Mouse (Mus musculus): ENCODE measurements at regions not wholly inside any gene's neighbourhood (a gene's known extent, or its start where the extent isn't known, plus 50 kb on each side); places are given as distances from the start of the nearest gene placed in this dataset.

DNA sequence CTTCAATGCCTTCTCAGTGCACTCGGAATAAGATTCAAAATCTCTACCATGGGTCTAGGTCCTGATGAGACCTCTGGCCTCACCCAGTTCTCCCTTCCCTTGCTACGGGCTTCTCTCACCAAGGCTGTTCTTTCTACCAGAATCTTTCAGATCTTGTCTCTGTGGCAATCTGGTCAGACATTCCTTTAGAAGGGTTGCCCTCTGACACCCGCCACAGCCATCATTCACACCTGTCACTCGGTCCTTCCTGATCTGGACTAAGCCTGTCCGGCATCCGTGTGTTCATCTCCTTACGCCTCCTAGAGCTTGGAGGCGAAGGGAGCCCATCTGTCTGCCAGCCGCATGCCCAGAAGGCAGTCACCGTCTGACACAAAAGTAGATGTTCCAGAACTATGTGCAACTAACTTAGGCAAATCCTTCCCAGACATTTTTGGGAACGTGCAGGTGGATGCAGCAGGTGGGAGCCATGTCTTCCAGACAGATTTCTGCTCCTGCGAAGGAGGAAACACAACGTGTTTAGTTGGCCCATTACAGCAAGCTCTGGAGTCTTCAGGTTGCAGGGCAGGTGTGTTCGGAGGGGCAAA is 77.7 kb downstream of the Fam76b start:
- WGBS, result 69% methylated on average over 14 of the region's 14 CpGs
- Histone ChIP-seq H3K4me3 (no peak overlapping the region), H3K27ac (no peak overlapping the region), H3K4me1 (no peaks in the 10 kb centered on the region), H3K27me3 (ENCODE audit: low read depth, poor library complexity, severe bottlenecking) (no peaks in the 10 kb centered on the region), H3K9me3 (replicated peaks) (no peaks in the 10 kb centered on the region), H3K36me3 (no peaks in the 10 kb centered on the region)
- DNase-seq (ENCODE audit: low spot score), result no peak

DNA sequence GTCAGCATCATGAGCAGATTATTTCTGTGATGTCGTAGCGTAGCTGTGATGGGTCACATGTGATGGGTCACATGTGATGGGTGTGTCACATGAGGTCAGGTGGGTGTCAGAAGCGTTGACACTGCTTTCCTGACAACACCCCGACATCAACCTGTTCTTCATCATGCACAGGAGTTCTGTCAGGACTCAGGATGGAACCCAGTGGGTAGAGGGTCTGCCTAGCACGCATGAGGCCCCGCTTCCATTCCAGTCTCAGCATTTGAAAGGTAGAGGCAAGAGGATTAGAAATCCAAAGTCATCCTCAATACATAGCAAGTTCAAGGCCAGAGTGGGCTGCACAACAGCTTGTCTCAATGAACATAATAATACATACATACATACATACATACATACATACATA is 79.2 kb downstream of the Fam76b start:
- Histone ChIP-seq H3K9me3 (replicated peaks) (no peaks in the 10 kb centered on the region), H3K27me3 (ENCODE audit: low read depth, poor library complexity, severe bottlenecking) (no peaks in the 10 kb centered on the region), H3K4me1 (no peaks in the 10 kb centered on the region), H3K4me3 (no peak overlapping the region), H3K36me3 (no peaks in the 10 kb centered on the region), H3K27ac (no peak overlapping the region)
- 93% methylated on average over 6 of the region's 6 CpGs for WGBS
- no peak for DNase-seq (ENCODE audit: low spot score)

DNA sequence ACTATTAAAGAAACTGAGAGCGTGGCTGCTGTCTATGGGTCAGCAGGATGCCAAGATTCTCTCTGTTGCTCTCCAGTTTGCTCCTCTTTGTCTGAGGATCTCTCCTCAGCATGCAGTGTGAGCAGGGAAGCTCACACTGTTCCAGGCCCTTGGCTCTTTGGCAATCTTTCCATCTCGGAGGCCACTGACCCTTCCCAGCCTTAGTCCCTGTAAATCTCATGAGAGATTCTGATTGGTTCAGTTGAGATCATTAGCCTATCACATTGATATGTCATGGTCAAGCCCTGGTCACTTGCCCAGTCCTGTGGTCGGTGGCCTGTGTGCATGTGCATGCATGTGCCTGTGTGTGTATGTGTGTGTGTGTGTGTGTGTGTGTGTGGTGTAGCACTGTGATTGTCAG is 82.1 kb downstream of the Fam76b start:
- WGBS, result 74% methylated on average over 3 of the region's 3 CpGs
- no peak for DNase-seq (ENCODE audit: low spot score)

DNA sequence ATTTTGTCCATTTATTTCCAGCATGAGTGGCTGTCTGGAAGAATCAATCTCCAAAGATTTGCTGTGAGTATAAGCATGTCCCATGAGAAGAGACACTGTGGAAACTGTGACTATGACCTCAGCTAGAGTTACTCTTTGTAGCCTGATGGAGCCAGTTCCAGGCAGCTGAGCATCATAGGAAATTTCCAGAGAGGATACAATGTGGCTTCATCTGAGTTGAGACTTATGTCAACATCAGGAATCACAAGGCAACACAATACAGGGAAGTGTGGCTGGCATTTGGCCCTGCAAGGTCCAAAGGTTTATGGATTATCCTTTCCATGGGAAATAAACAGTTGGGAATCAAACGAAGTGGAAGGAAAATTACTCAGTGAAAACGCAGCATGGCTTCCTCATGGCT is 82.6 kb downstream of the Fam76b start:
- 95% methylated on average over 2 of the region's 2 CpGs for WGBS

More for the DNA sequence above, 82.1 kb downstream of the Fam76b start:
- Histone ChIP-seq H3K36me3 (no peaks in the 10 kb centered on the region), H3K27ac (no peak overlapping the region), H3K9me3 (replicated peaks) (no peaks in the 10 kb centered on the region), H3K4me1 (peaks cover 2% of the 10 kb centered on the region; the same call in 1 of the 2 replicates), H3K4me3 (no peak overlapping the region), H3K27me3 (ENCODE audit: low read depth, poor library complexity, severe bottlenecking) (no peaks in the 10 kb centered on the region)

DNA sequence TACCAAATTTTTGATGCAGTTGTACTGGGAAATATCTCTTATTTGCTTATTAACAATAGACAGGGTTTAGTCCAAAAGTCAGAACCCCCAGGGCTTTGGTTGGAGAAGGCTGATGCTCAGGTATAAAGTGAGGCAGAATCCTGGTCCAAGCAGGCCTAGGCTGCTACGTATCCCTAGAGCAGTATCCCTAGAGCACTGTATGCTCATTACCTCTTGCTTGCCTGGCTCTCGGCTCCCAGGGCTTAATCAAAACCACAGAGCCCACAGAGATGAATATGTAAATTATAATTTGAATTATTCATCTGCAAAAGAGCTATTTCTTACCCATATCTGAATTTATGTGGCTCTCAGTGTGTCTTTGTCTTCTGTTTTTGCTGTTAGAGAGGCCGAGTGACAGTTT is 85.9 kb downstream of the Fam76b start:
- Histone ChIP-seq H3K27me3 (ENCODE audit: low read depth, poor library complexity, severe bottlenecking) (no peaks in the 10 kb centered on the region), H3K36me3 (no peaks in the 10 kb centered on the region), H3K9me3 (replicated peaks) (no peaks in the 10 kb centered on the region), H3K4me3 (no peak overlapping the region), H3K27ac (no peak overlapping the region), H3K4me1 (peaks cover 2% of the 10 kb centered on the region; the same call in 1 of the 2 replicates)
- 57% methylated on average over 3 of the region's 3 CpGs for WGBS
- no peak for DNase-seq (ENCODE audit: low spot score)

More for the DNA sequence above, 82.6 kb downstream of the Fam76b start:
- H3K4me1 ChIP-seq, result peaks cover 2% of the 10 kb centered on the region; the same call in 1 of the 2 replicates
- H3K27ac ChIP-seq, result no peak overlapping the region
- no peaks in the 10 kb centered on the region for H3K27me3 ChIP-seq (ENCODE audit: low read depth, poor library complexity, severe bottlenecking)
- DNase-seq (ENCODE audit: low spot score), result no peak
- no peaks in the 10 kb centered on the region for H3K9me3 ChIP-seq (replicated peaks)
- H3K36me3 ChIP-seq, result no peaks in the 10 kb centered on the region
- no peak overlapping the region for H3K4me3 ChIP-seq

DNA sequence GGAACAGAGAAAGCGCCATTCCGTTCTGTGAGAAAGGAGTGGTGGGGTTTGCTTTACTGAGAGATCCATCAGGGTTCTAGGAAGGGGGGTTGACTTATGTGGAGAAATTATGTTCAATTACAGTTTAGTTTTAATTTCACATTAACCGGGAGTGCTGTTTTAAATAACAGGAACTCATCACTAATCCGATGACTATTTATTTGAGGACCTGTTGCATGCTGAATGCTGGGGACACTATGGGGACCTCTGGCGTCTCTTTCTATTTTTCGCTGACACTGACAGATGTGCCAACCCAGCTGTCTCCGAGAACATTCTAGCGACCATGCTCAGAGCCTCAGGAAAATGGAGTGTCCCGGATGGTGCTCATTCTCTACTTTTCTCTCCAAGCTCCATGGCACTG is 86.6 kb downstream of the Fam76b start:
- WGBS, result 89% methylated on average over 9 of the region's 9 CpGs
- no peak for DNase-seq (ENCODE audit: low spot score)
- Histone ChIP-seq H3K27me3 (ENCODE audit: low read depth, poor library complexity, severe bottlenecking) (no peaks in the 10 kb centered on the region), H3K4me3 (no peak overlapping the region), H3K9me3 (replicated peaks) (no peaks in the 10 kb centered on the region), H3K36me3 (no peaks in the 10 kb centered on the region), H3K27ac (no peak overlapping the region), H3K4me1 (peaks cover 2% of the 10 kb centered on the region; the same call in 1 of the 2 replicates)

DNA sequence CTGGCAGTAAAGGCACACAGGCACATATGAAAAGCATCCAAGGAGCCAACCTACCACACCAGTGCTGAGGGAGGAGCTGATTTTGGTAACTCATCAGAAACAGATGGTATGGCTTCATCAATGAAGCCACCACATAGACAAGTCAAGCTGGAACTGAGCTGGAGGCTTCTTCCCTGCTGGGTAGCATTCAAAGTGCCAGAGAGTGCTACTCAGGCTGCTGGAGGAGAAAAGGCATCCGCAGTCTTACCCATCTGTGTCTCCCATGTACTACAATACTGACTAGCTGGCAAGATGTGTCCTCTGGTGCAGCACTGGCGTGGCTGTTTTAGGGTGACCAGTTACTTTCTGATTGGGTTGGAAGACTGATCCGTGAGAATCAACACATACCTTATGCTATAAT is 87.3 kb downstream of the Fam76b start:
- WGBS, result 87% methylated on average over 3 of the region's 3 CpGs
- H3K36me3 ChIP-seq, result no peaks in the 10 kb centered on the region

DNA sequence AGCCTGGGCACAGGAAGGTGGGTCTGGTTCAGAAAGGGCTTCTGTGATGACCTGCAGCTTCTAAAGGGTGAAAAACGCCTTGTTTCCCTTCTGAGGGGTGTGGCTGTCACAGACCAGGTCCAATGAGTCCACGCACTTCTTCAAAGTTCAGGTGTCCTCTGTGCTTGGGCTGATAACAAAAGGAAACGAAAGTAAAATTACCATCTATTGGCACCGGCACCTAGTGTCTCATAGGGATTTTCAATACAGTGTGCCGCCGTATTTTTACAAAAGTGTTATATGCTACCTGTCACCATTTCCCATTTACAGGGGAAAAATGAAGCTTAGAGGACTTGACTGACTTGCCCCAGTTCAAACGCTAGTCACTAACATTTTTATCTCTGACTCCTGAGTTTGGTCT is 89.3 kb downstream of the Fam76b start:
- Histone ChIP-seq H3K27ac (no peak overlapping the region), H3K4me1 (peaks cover 8% of the 10 kb centered on the region), H3K36me3 (no peaks in the 10 kb centered on the region), H3K27me3 (ENCODE audit: low read depth, poor library complexity, severe bottlenecking) (no peaks in the 10 kb centered on the region), H3K4me3 (no peak overlapping the region), H3K9me3 (replicated peaks) (no peaks in the 10 kb centered on the region)
- no peak for DNase-seq (ENCODE audit: low spot score)
- 88% methylated on average over 7 of the region's 7 CpGs for WGBS

More for the DNA sequence above, 87.3 kb downstream of the Fam76b start:
- peaks cover 7% of the 10 kb centered on the region for H3K4me1 ChIP-seq
- DNase-seq (ENCODE audit: low spot score), result no peak
- no peak overlapping the region for H3K27ac ChIP-seq
- no peaks in the 10 kb centered on the region for H3K9me3 ChIP-seq (replicated peaks)
- H3K4me3 ChIP-seq, result no peak overlapping the region
- no peaks in the 10 kb centered on the region for H3K27me3 ChIP-seq (ENCODE audit: low read depth, poor library complexity, severe bottlenecking)

DNA sequence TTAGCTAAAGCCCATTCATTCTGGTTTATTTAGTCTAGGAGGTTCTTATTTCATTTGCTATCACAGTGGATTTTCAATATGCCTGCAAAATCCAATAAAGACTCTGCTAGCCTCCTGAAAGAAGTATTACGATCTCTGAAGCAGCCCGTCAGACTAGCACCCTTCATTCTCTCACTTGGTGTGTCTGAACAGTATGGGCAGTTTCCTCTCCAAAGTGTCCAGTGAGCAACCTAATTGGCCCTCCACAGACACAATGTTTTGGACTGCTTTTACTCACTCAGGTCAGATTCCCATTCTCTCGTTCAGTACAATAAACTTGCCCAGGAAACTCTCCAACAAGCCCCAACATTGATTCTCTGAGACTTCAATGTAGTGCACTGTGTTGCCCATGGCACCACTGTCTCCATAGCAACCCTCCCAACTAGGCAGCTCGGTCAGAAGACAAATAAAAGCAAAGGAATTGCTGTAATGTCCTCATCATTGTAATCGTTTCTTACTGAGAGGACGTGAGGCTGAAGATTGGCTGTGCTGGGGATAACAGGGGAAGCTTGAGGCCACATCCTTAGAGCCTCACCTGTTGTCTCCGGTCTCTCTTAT is 91.2 kb downstream of the Fam76b start:
- DNase-seq (ENCODE audit: low spot score), result no peak
- no peak overlapping the region for H3K27ac ChIP-seq
- H3K4me3 ChIP-seq, result no peak overlapping the region
- peaks cover 8% of the 10 kb centered on the region for H3K4me1 ChIP-seq
- H3K9me3 ChIP-seq (replicated peaks), result no peaks in the 10 kb centered on the region
- no peaks in the 10 kb centered on the region for H3K27me3 ChIP-seq (ENCODE audit: low read depth, poor library complexity, severe bottlenecking)
- 71% methylated on average over 7 of the region's 7 CpGs for WGBS
- H3K36me3 ChIP-seq, result no peaks in the 10 kb centered on the region

DNA sequence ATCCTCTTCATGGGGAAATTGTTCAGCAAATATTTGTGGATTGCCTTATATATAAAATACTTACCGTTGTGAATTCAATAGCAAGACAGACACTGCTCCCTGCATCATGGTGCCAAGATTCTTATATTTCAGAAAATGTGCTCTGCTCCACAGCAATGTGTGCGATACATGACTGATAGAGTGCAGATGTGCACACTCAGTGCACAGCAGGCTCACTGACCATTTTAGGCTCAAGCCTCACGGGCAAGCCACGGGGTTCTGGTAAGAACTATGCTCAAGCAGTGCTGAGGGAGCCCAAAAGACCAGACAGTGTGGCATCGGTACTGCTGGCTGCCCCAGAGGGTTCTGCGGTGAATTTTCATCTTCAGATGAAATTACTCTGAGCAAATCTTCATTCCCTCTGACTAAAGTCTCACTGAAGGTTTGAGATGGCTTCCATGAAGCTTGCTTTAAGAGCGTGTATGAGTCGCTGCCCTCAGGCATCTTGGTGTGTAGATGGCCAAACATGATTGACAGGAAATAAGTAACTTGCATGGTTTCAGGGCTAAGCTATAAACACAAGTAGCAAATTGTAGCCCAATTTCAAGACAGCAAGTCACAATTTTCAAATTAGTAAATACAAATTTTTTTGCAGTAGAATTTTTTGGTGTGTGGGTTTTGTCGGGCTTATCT is 92.4 kb downstream of the Fam76b start:
- WGBS, result 89% methylated on average over 9 of the region's 9 CpGs
- Histone ChIP-seq H3K4me3 (no peak overlapping the region), H3K27ac (no peak overlapping the region), H3K9me3 (replicated peaks) (no peaks in the 10 kb centered on the region), H3K36me3 (no peaks in the 10 kb centered on the region), H3K4me1 (peaks cover 5% of the 10 kb centered on the region), H3K27me3 (ENCODE audit: low read depth, poor library complexity, severe bottlenecking) (no peaks in the 10 kb centered on the region)
- DNase-seq (ENCODE audit: low spot score), result no peak

DNA sequence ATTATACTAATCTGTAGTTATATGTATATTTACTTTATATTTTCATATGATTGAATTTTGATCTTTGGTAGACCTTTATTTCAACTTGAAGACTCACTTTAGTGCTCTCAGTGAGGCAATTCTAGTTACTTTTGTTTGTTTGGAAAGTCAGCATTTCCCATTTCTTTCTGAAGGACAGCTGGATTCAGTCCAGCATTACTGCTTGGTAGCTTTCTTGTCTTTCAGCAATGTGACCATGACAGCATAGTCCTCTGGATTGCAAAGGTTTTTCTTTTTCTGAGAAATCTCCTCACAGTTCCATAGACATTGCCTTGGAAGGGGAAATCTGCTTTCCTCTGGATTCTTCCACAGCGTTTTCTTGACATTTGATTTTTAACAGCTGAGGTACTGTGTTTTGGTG is 93.1 kb downstream of the Fam76b start:
- DNase-seq (ENCODE audit: low spot score), result no peak
- no peak overlapping the region for H3K4me3 ChIP-seq
- WGBS, result 93% methylated on average over 1 of the region's 1 CpGs

DNA sequence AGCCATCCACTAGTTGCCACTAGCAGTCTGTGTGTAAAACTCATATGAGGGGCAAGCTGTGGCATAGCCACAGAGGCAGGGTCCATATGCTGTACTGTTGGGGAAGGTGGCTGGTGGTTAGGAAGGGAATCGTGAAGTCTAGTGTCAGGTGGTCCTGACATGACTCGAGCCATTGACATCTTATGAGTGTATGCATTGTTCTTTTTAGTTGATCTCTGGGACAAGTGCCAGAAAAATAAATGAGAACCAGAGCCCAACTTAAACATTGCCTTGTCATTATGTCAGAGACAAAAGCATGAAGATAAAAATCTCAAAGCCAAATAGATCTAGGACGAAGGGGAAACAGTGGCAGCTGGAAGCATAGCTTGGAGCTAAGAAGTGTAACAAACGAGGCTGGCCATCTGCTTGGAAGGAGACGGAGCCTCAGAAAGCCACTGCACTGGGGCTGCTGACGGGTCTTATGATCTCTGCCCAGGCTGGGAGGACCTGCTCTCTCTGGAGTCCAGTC is 104.5 kb downstream of the Fam76b start:
- DNase-seq (ENCODE audit: low spot score), result no peak
- Histone ChIP-seq H3K27ac (no peak overlapping the region), H3K9me3 (replicated peaks) (no peaks in the 10 kb centered on the region), H3K27me3 (ENCODE audit: low read depth, poor library complexity, severe bottlenecking) (no peaks in the 10 kb centered on the region), H3K4me1 (no peaks in the 10 kb centered on the region), H3K36me3 (no peaks in the 10 kb centered on the region), H3K4me3 (no peak overlapping the region)
- 61% methylated on average over 6 of the region's 6 CpGs for WGBS

More for the DNA sequence above, 93.1 kb downstream of the Fam76b start:
- no peaks in the 10 kb centered on the region for H3K36me3 ChIP-seq
- H3K27ac ChIP-seq, result no peak overlapping the region
- no peaks in the 10 kb centered on the region for H3K27me3 ChIP-seq (ENCODE audit: low read depth, poor library complexity, severe bottlenecking)
- H3K9me3 ChIP-seq (replicated peaks), result no peaks in the 10 kb centered on the region
- peaks cover 5% of the 10 kb centered on the region for H3K4me1 ChIP-seq

DNA sequence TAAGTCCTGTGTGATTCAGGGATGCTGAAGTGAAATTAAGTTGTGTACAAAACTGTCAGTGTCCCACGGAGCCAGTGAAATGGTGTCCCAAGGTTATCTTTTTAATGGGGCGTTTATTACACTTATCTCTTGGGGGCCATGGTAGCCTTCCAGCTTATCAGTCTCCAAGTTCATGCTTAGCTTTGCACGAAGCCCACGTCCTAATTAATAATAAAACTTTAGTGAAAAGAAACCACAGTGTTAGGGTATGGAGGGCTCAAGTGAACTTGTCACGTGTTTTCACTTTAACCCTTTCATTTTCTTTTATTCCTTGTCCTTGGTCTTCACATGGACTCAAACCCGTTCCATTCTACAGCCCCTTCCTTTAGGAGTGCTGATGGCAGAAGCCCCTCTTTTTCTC is 105.9 kb downstream of the Fam76b start:
- no peak for DNase-seq (ENCODE audit: low spot score)
- no peak overlapping the region for H3K27ac ChIP-seq
- no peaks in the 10 kb centered on the region for H3K27me3 ChIP-seq (ENCODE audit: low read depth, poor library complexity, severe bottlenecking)
- no peaks in the 10 kb centered on the region for H3K9me3 ChIP-seq (replicated peaks)
- H3K4me3 ChIP-seq, result no peak overlapping the region
- H3K36me3 ChIP-seq, result no peaks in the 10 kb centered on the region
- no peaks in the 10 kb centered on the region for H3K4me1 ChIP-seq
- 73% methylated on average over 6 of the region's 6 CpGs for WGBS

Data from limb, embryonic 10.5 days (tissue).